Mouse (Mus musculus): ENCODE measurements around the gene Erh. TPM values are rescaled to one million over a fixed set of nuclear protein-coding genes. Genes with fewer than 3 reads are reported as not detected.

Erh gene
- polyA plus RNA-seq, 1 experiment from 2014 or later = 329 TPM

Other genes starting within 250 kb of the Erh start
- gene Dcaf5, start 207.7 kb downstream of the Erh start, polyA plus RNA-seq (2015; fragmentation: Nextera tagmentation; extraction: Ambion mirVana) = 25.2 and 27.7 TPM in 2 replicates
- gene Exd2, start 181.2 kb downstream of the Erh start, polyA plus RNA-seq (2015; fragmentation: Nextera tagmentation; extraction: Ambion mirVana) = 51.1 and 53.4 TPM in 2 replicates
- 29.1 and 30.7 TPM in 2 replicates for gene Galnt16, start 126.1 kb downstream of the Erh start, polyA plus RNA-seq (2015; fragmentation: Nextera tagmentation; extraction: Ambion mirVana)
- gene Slc39a9, start 458 bp downstream of the Erh start, polyA plus RNA-seq (2015; fragmentation: Nextera tagmentation; extraction: Ambion mirVana) = 23.6 TPM in 2 replicates
- gene Plekhd1, start 48.2 kb upstream of the Erh start, polyA plus RNA-seq (2015; fragmentation: Nextera tagmentation; extraction: Ambion mirVana) = 3.1 and 3.2 TPM in 2 replicates
- gene Ccdc177, start 116.3 kb upstream of the Erh start, polyA plus RNA-seq (2015; fragmentation: Nextera tagmentation; extraction: Ambion mirVana) = 3.8 and 4.0 TPM in 2 replicates
- 11.4 and 12.8 TPM in 2 replicates for gene Susd6, start 146.2 kb upstream of the Erh start, polyA plus RNA-seq (2015; fragmentation: Nextera tagmentation; extraction: Ambion mirVana)